Mouse (Mus musculus) lung, embryonic 15.5 days (tissue): ENCODE measurements around the gene Adam1a. TPM values are rescaled to one million over a fixed set of nuclear protein-coding genes. Genes with fewer than 3 reads are reported as not detected.

ENCODE experiments used
- ATAC-seq: fragments of 200-750 bp; cut with Nextera tagmentation; 2 replicates; pipeline ENCODE4 v1.8.0; 2017; ENCODE audit warnings: moderate number of reproducible peaks, borderline replicate concordance; ENCODE audit not compliant: low FRiP score, low TSS enrichment; ENCODE audit errors: extremely low read depth
- H3K27ac ChIP-seq: fragments of 300-500 bp; sonication (generic); 2 replicates; pipeline ENCODE4 v1.5.1; 2015; ENCODE audit warnings: moderate library complexity, mild to moderate bottlenecking, inconsistent platforms
- H3K27me3 ChIP-seq: fragments of 300-500 bp; sonication (generic); 2 replicates; pipeline ENCODE4 v1.6.1; 2015; ENCODE audit warnings: inconsistent platforms
- H3K36me3 ChIP-seq: fragments of 300-500 bp; sonication (generic); 2 replicates; pipeline ENCODE4 v1.6.1; 2015; ENCODE audit warnings: inconsistent platforms
- H3K4me1 ChIP-seq: fragments of 300-500 bp; sonication (generic); 2 replicates; pipeline ENCODE4 v1.6.1; 2015; ENCODE audit warnings: inconsistent platforms
- H3K4me2 ChIP-seq: fragments of 300-500 bp; sonication (generic); 2 replicates; pipeline ENCODE4 v1.6.1; 2015; ENCODE audit warnings: inconsistent platforms, mild to moderate bottlenecking, moderate library complexity
- H3K4me3 ChIP-seq: fragments of 300-500 bp; sonication (generic); 2 replicates; pipeline ENCODE4 v1.5.1; 2015; ENCODE audit warnings: mild to moderate bottlenecking, inconsistent platforms
- H3K9ac ChIP-seq: fragments of 300-500 bp; sonication (generic); 2 replicates; pipeline ENCODE4 v1.6.1; 2015; ENCODE audit warnings: inconsistent platforms
- H3K9me3 ChIP-seq: fragments of 300-500 bp; sonication (generic); 2 replicates; pipeline ENCODE4 v1.6.1; 2016; ENCODE audit warnings: inconsistent platforms
- WGBS: fragments of 180-500 bp; shearing (Covaris S2); methylation state at CpG from one replicate; pipeline ENCODE4 v1.1.7; 2015; 5-methylcytosine and 5-hydroxymethylcytosine counted together
- polyA plus RNA-seq: library from polyadenylated mRNA; unstranded; fragments of >200 nt; fragmentation: Nextera tagmentation; extraction: Ambion mirVana; gene quantifications from 2 replicates; pipeline ENCODE4 v1.2.1, GENCODE M21; 2015

Adam1a gene
- polyA plus RNA-seq = 1.1 and 1.5 TPM in 2 replicates

- H3K4me2 ChIP-seq = peak within 1 kb of the TSS; percentile 79
- H3K27ac ChIP-seq = peak within 1 kb of the TSS; percentile 87
- H3K4me3 ChIP-seq = peak within 1 kb of the TSS; percentile 96
- no peaks in the 10 kb centered on the region for H3K27me3 ChIP-seq
- H3K36me3 ChIP-seq = no peaks in the 10 kb centered on the region
- WGBS = 0% methylated on average over 46 of the region's 97 CpGs
- peaks cover 19% of the 10 kb centered on the region for H3K4me1 ChIP-seq
- peak within 1 kb of the TSS; percentile 98 for H3K9ac ChIP-seq
- no peaks in the 10 kb centered on the region for H3K9me3 ChIP-seq
- ATAC-seq = peak; percentile 69
Measured at GRCm38 (mm10) chr5:121544910-121545792, at the start of gene Adam1a, which contains the start of gene Gm42878. TSS of gene Adam1a (minus strand) at chr5:121545482. TSS of gene Gm42878 (minus strand) at chr5:121545482.

GRCm38 (mm10) chr5:121594714-121595313 is 49.5 kb upstream of the Adam1a start:
- Histone ChIP-seq H3K4me3 (no peak overlapping the region), H3K9me3 (no peaks in the 10 kb centered on the region), H3K36me3 (no peaks in the 10 kb centered on the region), H3K9ac (no peak overlapping the region), H3K27me3 (no peaks in the 10 kb centered on the region), H3K4me1 (peaks cover 31% of the 10 kb centered on the region), H3K27ac (no peak overlapping the region), H3K4me2 (peak overlapping the region; percentile 92; the same call in 1 of the 2 replicates)
- 78% methylated on average over 6 of the region's 6 CpGs for WGBS
- ATAC-seq = no peak

- WGBS = 3% methylated on average over 46 of the region's 47 CpGs
- H3K27me3 ChIP-seq = no peaks in the 10 kb centered on the region
- H3K4me1 ChIP-seq = peaks cover 31% of the 10 kb centered on the region
- H3K9ac ChIP-seq = peak within 1 kb of the TSS; percentile 71
- H3K4me2 ChIP-seq = peak within 1 kb of the TSS; percentile 92
- H3K4me3 ChIP-seq = peak within 1 kb of the TSS; percentile 72
- peak; percentile 88 for ATAC-seq
- H3K9me3 ChIP-seq = no peaks in the 10 kb centered on the region
- peak within 1 kb of the TSS; percentile 86 for H3K27ac ChIP-seq
- H3K36me3 ChIP-seq = no peaks in the 10 kb centered on the region
Measured at GRCm38 (mm10) chr5:121593451-121594401, 48.4 kb upstream of the Adam1a start, which contains the start of gene Aldh2. TSS of gene Aldh2 (minus strand) at chr5:121593824.

GRCm38 (mm10) chr5:121592816-121593407 is 47.6 kb upstream of the Adam1a start:
- Histone ChIP-seq H3K4me1 (peaks cover 37% of the 10 kb centered on the region), H3K9ac (peak overlapping the region; percentile 71), H3K4me3 (peak overlapping the region; percentile 72), H3K27ac (peak overlapping the region; percentile 86), H3K4me2 (peak overlapping the region; percentile 92), H3K36me3 (no peaks in the 10 kb centered on the region), H3K27me3 (no peaks in the 10 kb centered on the region), H3K9me3 (no peaks in the 10 kb centered on the region)
- peak; percentile 64 for ATAC-seq
- 3% methylated on average over 29 of the region's 33 CpGs for WGBS

- H3K36me3 ChIP-seq = no peaks in the 10 kb centered on the region
- no peak for ATAC-seq
- peak overlapping the region; percentile 72 for H3K4me3 ChIP-seq
- H3K9ac ChIP-seq = peak overlapping the region; percentile 71
- H3K27ac ChIP-seq = peak overlapping the region; percentile 86
- H3K27me3 ChIP-seq = no peaks in the 10 kb centered on the region
- H3K4me2 ChIP-seq = peak overlapping the region; percentile 92
- no peaks in the 10 kb centered on the region for H3K9me3 ChIP-seq
- 50% methylated on average over 11 of the region's 11 CpGs for WGBS
- peaks cover 44% of the 10 kb centered on the region for H3K4me1 ChIP-seq
Measured at GRCm38 (mm10) chr5:121592064-121592815, 47.0 kb upstream of the Adam1a start.

- H3K4me2 ChIP-seq = peak overlapping the region; percentile 92
- H3K27ac ChIP-seq = peak overlapping the region; percentile 20; the same call in 1 of the 2 replicates
- H3K36me3 ChIP-seq = no peaks in the 10 kb centered on the region
- 40% methylated on average over 11 of the region's 11 CpGs for WGBS
- peak overlapping the region; percentile 72 for H3K4me3 ChIP-seq
- ATAC-seq = no peak
- no peaks in the 10 kb centered on the region for H3K9me3 ChIP-seq
- peaks cover 51% of the 10 kb centered on the region for H3K4me1 ChIP-seq
- H3K9ac ChIP-seq = no peak overlapping the region
- H3K27me3 ChIP-seq = no peaks in the 10 kb centered on the region
Measured at GRCm38 (mm10) chr5:121591417-121592063, 46.3 kb upstream of the Adam1a start.

- no peaks in the 10 kb centered on the region for H3K36me3 ChIP-seq
- no peak for ATAC-seq
- no peak overlapping the region for H3K9ac ChIP-seq
- H3K27me3 ChIP-seq = no peaks in the 10 kb centered on the region
- no peak overlapping the region for H3K4me2 ChIP-seq
- no peak overlapping the region for H3K27ac ChIP-seq
- no peaks in the 10 kb centered on the region for H3K9me3 ChIP-seq
- peaks cover 65% of the 10 kb centered on the region for H3K4me1 ChIP-seq
- WGBS = 86% methylated on average over 6 of the region's 6 CpGs
- no peak overlapping the region for H3K4me3 ChIP-seq
Measured at GRCm38 (mm10) chr5:121589928-121590327, 44.6 kb upstream of the Adam1a start.

- WGBS = 21% methylated on average over 6 of the region's 6 CpGs
- H3K4me2 ChIP-seq = peak overlapping the region; percentile 15
Measured at GRCm38 (mm10) chr5:121586400-121587039, 41.2 kb upstream of the Adam1a start.

GRCm38 (mm10) chr5:121585699-121586098 is 40.4 kb upstream of the Adam1a start:
- no peak for ATAC-seq
- no peaks in the 10 kb centered on the region for H3K27me3 ChIP-seq
- H3K27ac ChIP-seq = peak overlapping the region; percentile 66
- H3K4me3 ChIP-seq = no peak overlapping the region
- no peak overlapping the region for H3K9ac ChIP-seq
- no peak overlapping the region for H3K4me2 ChIP-seq
- no peaks in the 10 kb centered on the region for H3K36me3 ChIP-seq
- 86% methylated on average over 5 of the region's 5 CpGs for WGBS
- H3K9me3 ChIP-seq = no peaks in the 10 kb centered on the region
- peaks cover 50% of the 10 kb centered on the region for H3K4me1 ChIP-seq

More at GRCm38 (mm10) chr5:121586400-121587039, 41.2 kb upstream of the Adam1a start:
- Histone ChIP-seq H3K27ac (peak overlapping the region; percentile 66), H3K4me3 (no peak overlapping the region; the same call in 1 of the 2 replicates), H3K9ac (no peak overlapping the region), H3K36me3 (no peaks in the 10 kb centered on the region), H3K27me3 (no peaks in the 10 kb centered on the region), H3K4me1 (peaks cover 56% of the 10 kb centered on the region), H3K9me3 (no peaks in the 10 kb centered on the region)
- ATAC-seq = peak; percentile 71

- Histone ChIP-seq H3K27ac (no peak overlapping the region), H3K4me2 (no peak overlapping the region), H3K9me3 (no peaks in the 10 kb centered on the region), H3K4me1 (peaks cover 50% of the 10 kb centered on the region), H3K9ac (no peak overlapping the region), H3K27me3 (no peaks in the 10 kb centered on the region), H3K36me3 (peaks cover 6% of the 10 kb centered on the region), H3K4me3 (no peak overlapping the region)
- WGBS = 93% methylated on average over 10 of the region's 10 CpGs
- no peak for ATAC-seq
Measured at GRCm38 (mm10) chr5:121585005-121585404, 39.7 kb upstream of the Adam1a start.
